Mouse (Mus musculus): ENCODE measurements around the gene Ece1.

GRCm38 (mm10) chr4:137917591-137917990 is 55.6 kb downstream of the Ece1 start:
- no peak for TF ChIP-seq CTCF (IDR thresholded peaks at IDR 0.05 in 2 of 3, conservative IDR thresholded peaks at IDR 0.05 in 1 of 3; ENCODE audit: control insufficient read depth in 1 of 3, insufficient read depth in 1 of 3, low read depth in 2 of 3, low read length in 3 of 3, poor library complexity in 1 of 3, severe bottlenecking in 1 of 3)
- TF ChIP-seq MAZ (IDR thresholded peaks at IDR 0.05; ENCODE audit: low read depth, low read length) = no peak
- TF ChIP-seq JUND (IDR thresholded peaks at IDR 0.05; ENCODE audit: low read depth, low read length) = no peak
- TF ChIP-seq CHD1 (IDR thresholded peaks at IDR 0.05; ENCODE audit: low read depth, low read length) = no peak
- no peak for TF ChIP-seq USF1 (IDR thresholded peaks at IDR 0.05; ENCODE audit: low read depth, low read length)
- no peak for TF ChIP-seq MEF2A (IDR thresholded peaks at IDR 0.05; ENCODE audit: extremely low read depth, insufficient replicate concordance, low read depth, low read length, poor library complexity, severe bottlenecking)
- no peak for TF ChIP-seq HCFC1 (IDR thresholded peaks at IDR 0.05; ENCODE audit: low read depth, low read length)
- TF ChIP-seq GATA1 (IDR thresholded peaks at IDR 0.05; ENCODE audit: low read depth, low read length) = no peak
